20 mouse cellular contexts compared by ENCODE assay signal in the genomic region with DNA sequence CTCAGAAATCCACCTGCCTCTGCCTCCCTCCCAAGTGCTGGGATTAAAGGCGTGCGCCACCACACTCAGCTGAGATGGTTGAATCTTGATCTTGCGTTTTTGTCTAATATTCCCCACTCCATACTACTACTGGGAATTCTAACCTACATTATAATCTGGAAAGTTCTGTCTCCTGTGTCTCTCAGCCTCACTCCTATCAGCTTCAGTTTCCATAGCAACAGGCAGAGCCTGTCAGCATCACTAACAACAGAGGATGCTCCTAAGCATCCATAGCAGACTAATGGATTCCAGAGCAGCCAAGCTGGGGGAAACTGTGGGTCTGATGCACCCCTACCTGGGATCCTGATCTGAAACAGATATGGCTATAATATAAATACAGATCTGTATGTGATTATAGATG.
DNase-seq lines count a peak whose midpoint lies in the region; ATAC-seq and TF ChIP-seq lines count a peak whose summit lies in the region.
"Had no signal": no experiment of that assay in that cellular context is flagged by ENCODE, and none has a peak within 500 bp of the region (broad histone marks: within the 10 kb centered on the region; RNA-seq: fewer than 3 reads in every experiment).

No protein-coding gene starts in this region.

- H3K36me3 ChIP-seq in forebrain, embryonic 13.5 days (ENCODE audit: poor library complexity, severe bottlenecking): no peaks in the 10 kb centered on the region
- no peaks in the 10 kb centered on the region for H3K36me3 ChIP-seq in forebrain, embryonic 11.5 days (ENCODE audit: control insufficient read depth, insufficient read depth, low read length)
- no peaks in the 10 kb centered on the region for H3K36me3 ChIP-seq in hindbrain, embryonic 16.5 days (ENCODE audit: control insufficient read depth, insufficient read depth, low read length)
- H3K36me3 ChIP-seq in hindbrain, embryonic 12.5 days: no peaks in the 10 kb centered on the region
- no peaks in the 10 kb centered on the region for H3K36me3 ChIP-seq in midbrain, postnatal 0 days (ENCODE audit: insufficient read depth, low read length)
- H3K36me3 ChIP-seq: midbrain, embryonic 12.5 days had no signal

- peaks cover 16% of the 10 kb centered on the region for H3K4me1 ChIP-seq in forebrain, embryonic 13.5 days
- H3K4me1 ChIP-seq in forebrain, embryonic 11.5 days (replicated peaks; ENCODE audit: control insufficient read depth, insufficient read depth, low read length): no peaks in the 10 kb centered on the region; the same call in 1 of the 2 replicates
- peaks cover 4% of the 10 kb centered on the region; the same call in 1 of the 2 replicates for H3K4me1 ChIP-seq in hindbrain, embryonic 16.5 days (ENCODE audit: control insufficient read depth, insufficient read depth, low read depth, low read length)
- H3K4me1 ChIP-seq in hindbrain, embryonic 12.5 days: peaks cover 8% of the 10 kb centered on the region
- peaks cover 5% of the 10 kb centered on the region for H3K4me1 ChIP-seq in midbrain, postnatal 0 days (ENCODE audit: insufficient read depth, low read length)

- no peak overlapping the region for H3K4me3 ChIP-seq in forebrain, embryonic 13.5 days
- no peak overlapping the region for H3K4me3 ChIP-seq in forebrain, embryonic 11.5 days (ENCODE audit: low read depth, low read length)
- no peak overlapping the region for H3K4me3 ChIP-seq in hindbrain, embryonic 16.5 days (ENCODE audit: low read length)
- no peak overlapping the region for H3K4me3 ChIP-seq in hindbrain, embryonic 12.5 days
- no peak overlapping the region for H3K4me3 ChIP-seq in midbrain, postnatal 0 days (ENCODE audit: low read depth, low read length)
- H3K4me3 ChIP-seq: midbrain, embryonic 12.5 days had no signal

- no peak for DNase-seq in forebrain, embryonic 11.5 days (ENCODE audit: low spot score)
- DNase-seq in brain, adult 2 months (ENCODE audit: low read depth, low spot score): peak; percentile 51
- DNase-seq in midbrain, postnatal 0 days (ENCODE audit: low spot score): peak; percentile 74
- DNase-seq in frontal cortex, postnatal 25 days (ENCODE audit: low spot score in 2 of 2): no peak
- DNase-seq: adrenal gland, postnatal 10 days; cerebellum, adult 9-10 months; gastrocnemius, postnatal 36 days; heart, postnatal 4 days; kidney, adult 9 months; kidney, postnatal 14 days; layer of hippocampus, postnatal 36 days; right cerebral cortex, postnatal 25 days; spleen, adult 18-20 months had no signal

- H3K27ac ChIP-seq in forebrain, embryonic 13.5 days: no peak overlapping the region
- no peak overlapping the region for H3K27ac ChIP-seq in forebrain, embryonic 11.5 days (ENCODE audit: low read depth, low read length)
- H3K27ac ChIP-seq in hindbrain, embryonic 16.5 days (ENCODE audit: low read depth, low read length): no peak overlapping the region
- H3K27ac ChIP-seq in hindbrain, embryonic 12.5 days: no peak overlapping the region
- peak overlapping the region; percentile 57 for H3K27ac ChIP-seq in midbrain, postnatal 0 days (ENCODE audit: low read depth, low read length)
- H3K27ac ChIP-seq: macrophage; midbrain, embryonic 12.5 days had no signal

- TF ChIP-seq CTCF in midbrain, postnatal 0 days (IDR thresholded peaks at IDR 0.05): no peak

- peak; percentile 34; the same call in 1 of the 2 replicates for ATAC-seq in forebrain, embryonic 13.5 days
- no peak for ATAC-seq in forebrain, embryonic 11.5 days (replicated peaks; ENCODE audit: low FRiP score)
- peak; percentile 82 for ATAC-seq in hindbrain, embryonic 16.5 days
- ATAC-seq in hindbrain, embryonic 12.5 days (ENCODE audit: low FRiP score): no peak
- ATAC-seq in midbrain, postnatal 0 days (ENCODE audit: low FRiP score): peak; percentile 62; the same call in 1 of the 2 replicates
- ATAC-seq in megakaryocyte progenitor cell, adult 5-6 weeks (replicated peaks; ENCODE audit: poor library complexity): no peak
- ATAC-seq: intestine, embryonic 16.5 days had no signal

- no peak overlapping the region for H3K4me2 ChIP-seq in forebrain, embryonic 13.5 days
- no peak overlapping the region for H3K4me2 ChIP-seq in forebrain, embryonic 11.5 days (ENCODE audit: low read depth, low read length, severe bottlenecking)
- no peak overlapping the region for H3K4me2 ChIP-seq in hindbrain, embryonic 16.5 days (ENCODE audit: low read length)
- no peak overlapping the region for H3K4me2 ChIP-seq in hindbrain, embryonic 12.5 days (replicated peaks)
- no peak overlapping the region for H3K4me2 ChIP-seq in midbrain, postnatal 0 days (ENCODE audit: low read depth, low read length, poor library complexity, severe bottlenecking)
- H3K4me2 ChIP-seq: midbrain, embryonic 12.5 days had no signal

- WGBS in forebrain, embryonic 13.5 days: 87% methylated on average over 3 of the region's 3 CpGs
- WGBS in forebrain, embryonic 11.5 days: 97% methylated on average over 3 of the region's 3 CpGs
- WGBS in hindbrain, embryonic 16.5 days: 81% methylated on average over 3 of the region's 3 CpGs
- WGBS in hindbrain, embryonic 12.5 days: 92% methylated on average over 3 of the region's 3 CpGs
- WGBS in midbrain, postnatal 0 days: 52% methylated on average over 3 of the region's 3 CpGs

- no peaks in the 10 kb centered on the region for H3K9me3 ChIP-seq in forebrain, embryonic 13.5 days (replicated peaks)
- H3K9me3 ChIP-seq in forebrain, embryonic 11.5 days (ENCODE audit: control insufficient read depth, low read length): no peaks in the 10 kb centered on the region
- H3K9me3 ChIP-seq in hindbrain, embryonic 16.5 days (ENCODE audit: control insufficient read depth, low read length): no peaks in the 10 kb centered on the region
- no peaks in the 10 kb centered on the region for H3K9me3 ChIP-seq in hindbrain, embryonic 12.5 days (replicated peaks)
- no peaks in the 10 kb centered on the region for H3K9me3 ChIP-seq in midbrain, postnatal 0 days (ENCODE audit: low read length)
- H3K9me3 ChIP-seq: midbrain, embryonic 12.5 days had no signal

- H3K9ac ChIP-seq in forebrain, embryonic 13.5 days: no peak overlapping the region
- H3K9ac ChIP-seq in forebrain, embryonic 11.5 days (ENCODE audit: low read length): no peak overlapping the region
- no peak overlapping the region for H3K9ac ChIP-seq in hindbrain, embryonic 16.5 days (ENCODE audit: low read depth, low read length)
- no peak overlapping the region for H3K9ac ChIP-seq in hindbrain, embryonic 12.5 days
- no peak overlapping the region for H3K9ac ChIP-seq in midbrain, postnatal 0 days (replicated peaks; ENCODE audit: low read length, poor library complexity, severe bottlenecking)
- H3K9ac ChIP-seq: midbrain, embryonic 12.5 days had no signal

- no peaks in the 10 kb centered on the region for H3K27me3 ChIP-seq in forebrain, embryonic 13.5 days
- H3K27me3 ChIP-seq in forebrain, embryonic 11.5 days (ENCODE audit: control insufficient read depth, insufficient read depth, low read length): no peaks in the 10 kb centered on the region
- no peaks in the 10 kb centered on the region for H3K27me3 ChIP-seq in hindbrain, embryonic 16.5 days (replicated peaks; ENCODE audit: control insufficient read depth, insufficient read depth, low read length)
- no peaks in the 10 kb centered on the region for H3K27me3 ChIP-seq in hindbrain, embryonic 12.5 days
- no peaks in the 10 kb centered on the region for H3K27me3 ChIP-seq in midbrain, postnatal 0 days (ENCODE audit: insufficient read depth, low read length)
- H3K27me3 ChIP-seq: midbrain, embryonic 12.5 days had no signal

Comparison
In these comparisons a context has a peak if more than half of its experiments do, and no peak if none do; other contexts are left out.
1. ATAC-seq: peak in forebrain, embryonic 13.5 days (single experiment), hindbrain, embryonic 16.5 days (single experiment) and midbrain, postnatal 0 days (single experiment); none in forebrain, embryonic 11.5 days (single experiment), hindbrain, embryonic 12.5 days (single experiment) and megakaryocyte progenitor cell, adult 5-6 weeks (single experiment).
2. DNase-seq: peak in brain, adult 2 months (single experiment) and midbrain, postnatal 0 days (single experiment); none in forebrain, embryonic 11.5 days (single experiment) and frontal cortex, postnatal 25 days (0 of 2).